Mouse (Mus musculus): ENCODE data around the gene Pafah1b2.

DNA sequence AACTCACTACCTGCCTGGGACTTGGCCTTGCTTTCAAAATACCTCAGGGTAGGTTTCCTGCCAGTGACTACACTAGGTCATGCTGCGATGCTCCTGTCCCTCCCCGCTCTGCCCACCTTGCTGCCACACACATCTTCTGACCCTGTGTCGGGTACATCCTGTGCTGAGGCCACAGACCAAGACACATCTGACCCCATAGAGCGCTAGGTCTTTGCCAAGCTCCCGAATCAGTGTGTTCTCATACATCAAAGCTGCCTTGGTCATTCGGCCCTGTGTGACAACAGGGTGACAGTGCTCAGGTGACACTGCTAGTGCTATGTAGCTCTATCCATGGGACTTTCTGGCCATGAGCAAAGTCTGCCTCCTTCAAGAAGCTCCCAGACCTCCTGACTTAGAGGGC lies 72.7 kb downstream of the Pafah1b2 start:
- TF ChIP-seq POLR2A (IDR thresholded peaks at IDR 0.05; ENCODE audit: borderline replicate concordance, extremely low read depth, insufficient read depth, insufficient read length, poor library complexity, severe bottlenecking) (no peak), CTCF (IDR thresholded peaks at IDR 0.05; ENCODE audit: borderline replicate concordance, extremely low read depth, insufficient read depth, insufficient read length) (no peak)
